Mouse (Mus musculus) heart, postnatal 4 days (tissue): Measurements from ENCODE around the gene Olfr767. TPM values are rescaled to one million over a fixed set of nuclear protein-coding genes. Genes with fewer than 3 reads are reported as not detected.
"Not testable (repeated sequence)": the region's sequence is repeated elsewhere in the genome, so short reads cannot be mapped to it uniquely, and the experiment has no call there.

ENCODE experiments used
- DNase-seq: peaks from one replicate; pipeline ENCODE4 v3.0.0; 2021
- total RNA-seq, 2 experiments: library from RNA; stranded (reverse); gene quantifications; 2 replicates each; pipeline ENCODE4 v1.2.3; 2021

Olfr767 gene
- not detected for total RNA-seq

DNA sequence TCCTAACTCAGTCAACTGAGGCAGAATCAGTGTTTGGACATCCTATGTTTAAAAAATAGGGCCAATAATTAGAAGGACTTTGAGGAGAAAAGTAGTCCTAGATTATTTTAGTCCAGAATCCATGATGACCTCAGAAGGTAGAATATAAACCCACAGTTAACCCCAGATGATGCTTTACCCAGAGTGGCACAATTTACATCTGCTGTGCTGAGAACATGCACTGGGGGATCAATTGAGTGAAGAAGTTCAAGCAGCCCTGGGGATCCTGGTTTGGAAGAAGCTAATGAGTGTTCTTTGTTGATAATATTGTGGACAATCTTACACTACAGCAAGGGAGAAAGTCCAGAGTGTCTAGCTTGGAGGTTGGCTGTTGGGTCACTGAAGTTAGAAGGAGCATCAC is at the start of gene Olfr767:
Gene Olfr767 (minus strand): TSS at position 101 of the 400 bp plus-strand sequence.
- not testable (repeated sequence) for DNase-seq

GRCm38 (mm10) chr10:129117761-129118160 is 35.1 kb upstream of the Olfr767 start, which contains the start of gene Olfr769:
Gene Olfr769 (minus strand): TSS chr10:129117861.
- DNase-seq = no peak

DNA sequence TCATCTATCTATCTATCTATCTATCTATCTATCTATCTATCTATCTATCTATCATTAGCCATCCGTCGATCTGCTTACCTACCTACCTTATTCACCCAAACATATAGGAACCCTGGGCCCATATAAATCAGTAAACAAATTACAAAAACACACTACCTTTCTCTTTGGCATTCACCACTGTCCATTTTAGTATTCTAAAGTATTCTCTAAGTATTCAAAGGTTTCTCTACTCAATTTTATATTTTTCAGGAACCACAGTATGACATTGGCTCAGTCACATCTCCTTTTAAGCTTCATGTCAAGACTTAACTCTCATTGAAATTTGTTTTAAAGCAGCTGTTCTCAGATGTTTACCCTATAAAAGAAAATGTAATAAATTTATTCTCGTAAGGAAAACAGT is 32.4 kb upstream of the Olfr767 start:
- no peak for DNase-seq

- no peak for DNase-seq
These were observed 18.5 kb upstream of the Olfr767 start for GRCm38 (mm10) chr10:129101231-129101630.

DNA sequence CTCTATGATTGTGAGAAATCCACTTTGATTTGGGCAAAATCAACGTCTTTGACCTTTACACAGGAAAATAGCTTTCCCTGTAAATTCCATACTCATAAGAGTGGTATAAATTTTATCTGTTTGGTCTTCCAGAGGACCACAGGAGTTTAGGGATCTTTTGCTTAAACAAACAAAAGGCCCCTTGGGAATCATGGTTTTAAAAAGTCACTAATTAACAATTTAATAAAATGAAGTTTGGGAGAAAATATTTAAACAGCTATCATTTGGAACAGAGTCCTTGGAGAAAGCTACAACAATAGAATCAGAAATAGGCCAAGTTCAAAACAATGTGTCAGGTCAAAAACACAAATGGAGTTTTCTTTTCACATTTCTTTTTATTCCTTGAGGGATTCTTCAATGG is 16.6 kb upstream of the Olfr767 start, which contains the start of gene Olfr768:
Gene Olfr768 (minus strand): TSS at position 101 of the 400 bp plus-strand sequence.
- DNase-seq = no peak

- DNase-seq = no peak
These were observed 13.8 kb downstream of the Olfr767 start, which contains the start of gene Olfr766-ps1 for GRCm38 (mm10) chr10:129068877-129069276. Gene Olfr766-ps1 (minus strand): TSS chr10:129068977.

DNA sequence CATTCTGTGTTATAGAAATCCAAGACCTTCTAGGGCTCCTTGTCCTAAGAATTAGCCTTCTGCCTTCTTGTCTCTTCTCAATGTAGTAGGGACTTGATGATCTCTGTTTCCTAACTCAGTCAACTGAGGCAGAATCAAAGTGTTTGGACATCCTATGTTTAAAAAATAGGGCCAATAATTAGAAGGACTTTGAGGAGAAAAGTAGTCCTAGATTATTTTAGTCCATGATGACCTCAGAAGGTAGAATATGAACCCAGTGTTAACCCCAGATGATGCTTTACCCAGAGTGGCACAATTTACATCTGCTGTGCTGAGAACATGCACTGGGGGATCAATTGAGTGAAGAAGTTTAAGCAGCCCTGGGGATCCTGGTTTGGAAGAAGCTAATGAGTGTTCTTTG is 32.8 kb downstream of the Olfr767 start, which contains the start of gene Olfr765:
Gene Olfr765 (minus strand): TSS at position 101 of the 400 bp plus-strand sequence.
- not testable (repeated sequence) for DNase-seq

DNA sequence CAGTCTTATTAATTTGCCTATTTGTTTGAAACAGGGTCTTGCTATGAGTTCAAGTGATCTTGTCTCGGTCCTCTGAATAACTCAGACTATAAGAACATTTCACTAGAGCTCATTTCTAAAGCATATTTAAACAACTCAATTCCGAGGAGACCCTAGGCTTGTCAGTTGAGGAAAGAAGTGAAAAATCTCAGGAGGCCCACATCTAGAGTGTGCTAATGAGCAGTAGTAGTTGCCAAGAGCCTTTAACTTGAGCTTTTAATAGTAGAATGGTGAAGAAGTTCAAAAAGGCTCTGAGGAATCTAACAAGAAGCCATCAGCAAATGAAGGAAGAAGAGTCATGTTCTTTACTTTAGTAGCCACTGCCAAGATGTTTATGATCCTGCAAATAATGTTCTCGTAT is 42.9 kb downstream of the Olfr767 start, which contains the start of gene Olfr764-ps1:
Gene Olfr764-ps1 (minus strand): TSS at position 101 of the 400 bp plus-strand sequence.
- no peak for DNase-seq

DNA sequence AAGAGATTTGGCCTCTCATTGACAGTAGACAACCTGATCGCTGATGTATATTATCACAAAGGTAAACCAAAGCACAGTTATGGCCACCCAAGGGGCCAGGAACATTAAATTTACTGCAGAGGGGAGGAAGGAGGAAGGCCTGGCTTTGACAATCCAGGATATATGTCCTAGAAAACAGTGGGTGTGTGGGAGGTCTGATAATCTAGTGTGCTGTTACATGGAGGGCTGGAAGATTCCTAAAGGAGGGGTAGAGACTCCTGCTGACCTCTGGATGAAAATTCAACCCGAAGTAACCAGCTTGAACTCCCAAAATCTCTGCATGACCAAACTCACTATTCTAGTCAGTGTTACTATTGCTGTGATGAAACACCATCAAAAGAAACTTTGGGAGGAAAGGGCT is 54.4 kb downstream of the Olfr767 start:
- no peak for DNase-seq

DNA sequence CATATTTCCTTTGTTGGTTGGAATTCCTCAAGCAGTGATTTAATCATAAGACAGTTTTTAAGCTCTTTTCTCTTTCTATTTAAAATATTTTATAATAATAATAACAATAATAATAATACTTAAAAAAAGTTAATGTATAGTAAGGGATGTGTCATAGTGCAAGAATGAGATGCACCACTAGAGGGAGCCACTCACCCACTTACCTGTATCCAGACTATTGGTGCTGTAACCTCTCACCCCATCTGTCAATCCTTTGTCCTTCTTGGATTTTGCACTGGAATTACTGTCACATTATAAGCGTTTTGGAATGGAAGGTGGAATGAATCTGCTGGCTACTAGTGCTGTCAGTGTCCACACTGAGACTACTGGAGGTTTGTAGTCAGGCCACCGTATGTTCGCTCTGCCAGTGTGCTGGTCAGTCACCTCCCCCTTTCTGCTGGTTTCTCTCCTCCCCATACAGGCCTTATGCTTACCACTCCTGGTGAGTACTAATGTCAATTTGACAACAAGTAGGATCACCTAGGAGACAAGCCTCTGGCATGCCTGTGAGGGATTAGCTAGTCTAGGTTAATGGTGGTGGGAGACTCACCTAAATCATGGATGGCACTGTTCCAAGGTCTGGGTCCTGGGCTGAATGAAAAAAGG is 56.6 kb downstream of the Olfr767 start:
- peak; percentile 41 for DNase-seq

Other genes starting within 250 kb of the Olfr767 start
- 1 to 10 TPM; 3.8 to 4.1 TPM for gene Gdf11, start 191.2 kb downstream of the Olfr767 start, total RNA-seq
- 100 to 1,000 TPM; 216 to 226 TPM for gene Cd63, start 181.9 kb downstream of the Olfr767 start, total RNA-seq
- gene Rdh5, start 160.0 kb downstream of the Olfr767 start, total RNA-seq = 1 to 10 TPM; 5.3 to 5.6 TPM
- 100 to 1,000 TPM; 152 to 180 TPM for gene Bloc1s1, start 158.9 kb downstream of the Olfr767 start, total RNA-seq
- gene Itga7, start 149.1 kb downstream of the Olfr767 start, total RNA-seq = 10 to 100 TPM; 69.6 to 78.5 TPM
- under 1 TPM in 1 of 2 experiments, not detected in 1; 0.21 TPM for gene Mettl7b, start 121.9 kb downstream of the Olfr767 start, total RNA-seq
- gene Olfr9, start 93.5 kb downstream of the Olfr767 start, total RNA-seq = not detected
- not detected for gene Olfr763, start 72.1 kb downstream of the Olfr767 start, total RNA-seq
- not detected for gene Olfr764-ps1, start 43.0 kb downstream of the Olfr767 start, total RNA-seq
- gene Olfr765, start 32.9 kb downstream of the Olfr767 start, total RNA-seq = not detected
- not detected for gene Olfr766-ps1, start 13.9 kb downstream of the Olfr767 start, total RNA-seq
- not detected for gene Olfr768, start 16.5 kb upstream of the Olfr767 start, total RNA-seq
- not detected for gene Olfr769, start 35.0 kb upstream of the Olfr767 start, total RNA-seq
- not detected for gene Olfr770, start 56.1 kb upstream of the Olfr767 start, total RNA-seq
- not detected for gene Olfr771, start 81.8 kb upstream of the Olfr767 start, total RNA-seq
- gene Olfr772, start 95.0 kb upstream of the Olfr767 start, total RNA-seq = not detected
- not detected for gene Olfr773, start 104.5 kb upstream of the Olfr767 start, total RNA-seq
- not detected for gene Olfr774, start 153.3 kb upstream of the Olfr767 start, total RNA-seq
- not detected for gene Olfr775, start 165.5 kb upstream of the Olfr767 start, total RNA-seq
- gene Olfr776, start 176.2 kb upstream of the Olfr767 start, total RNA-seq = not detected
- gene Olfr777, start 188.6 kb upstream of the Olfr767 start, total RNA-seq = not detected
- not detected for gene Olfr780, start 235.2 kb upstream of the Olfr767 start, total RNA-seq
- not detected for gene Olfr781, start 245.9 kb upstream of the Olfr767 start, total RNA-seq